Mouse (Mus musculus) kidney, postnatal 0 days (tissue): Measurements from ENCODE around the gene Htr2b. TPM values are rescaled to one million over a fixed set of nuclear protein-coding genes. Genes with fewer than 3 reads are reported as not detected.
A peak's percentile ranks its signal among the peaks of the same experiment; 100 is the strongest.

Source experiments
- ATAC-seq: fragments of 200-750 bp; cut with Nextera tagmentation; replicated peaks from 2 replicates; pipeline ENCODE4 v1.8.0; 2017; ENCODE audit warnings: low read depth, moderate number of reproducible peaks, moderate TSS enrichment, moderate library complexity; ENCODE audit not compliant: low FRiP score
- DNase-seq: peaks from one replicate; pipeline ENCODE4 v3.0.0-alpha.2; 2016; ENCODE audit warnings: low spot score
- H3K27ac ChIP-seq: fragments of 300-500 bp; sonication (generic); 2 replicates; pipeline ENCODE4 v1.5.1; 2014; ENCODE audit warnings: mild to moderate bottlenecking
- H3K27me3 ChIP-seq: fragments of 300-500 bp; sonication (generic); 2 replicates; pipeline ENCODE4 v1.6.1; 2014; ENCODE audit warnings: low read length, mixed read lengths; ENCODE audit not compliant: insufficient read depth
- H3K36me3 ChIP-seq: fragments of 300-500 bp; sonication (generic); 2 replicates; pipeline ENCODE4 v1.6.1; 2014; ENCODE audit warnings: low read length, mixed read lengths; ENCODE audit not compliant: insufficient read depth
- H3K4me1 ChIP-seq: fragments of 300-500 bp; sonication (generic); replicated peaks from 2 replicates; pipeline ENCODE4 v1.6.1; 2014; ENCODE audit warnings: antibody characterized with exemption, low read length, mixed read lengths; ENCODE audit not compliant: insufficient read depth
- H3K4me2 ChIP-seq: fragments of 300-500 bp; sonication (generic); 2 replicates; pipeline ENCODE4 v1.6.1; 2014; ENCODE audit warnings: mild to moderate bottlenecking, low read length, moderate library complexity, mixed read lengths
- H3K4me3 ChIP-seq: fragments of 300-500 bp; sonication (generic); replicated peaks from 2 replicates; pipeline ENCODE4 v1.5.1; 2014; ENCODE audit warnings: low read depth, low read length
- H3K9ac ChIP-seq: fragments of 300-500 bp; sonication (generic); 2 replicates; pipeline ENCODE4 v1.6.1; 2014; ENCODE audit warnings: low read depth, low read length
- H3K9me3 ChIP-seq: fragments of 300-500 bp; sonication (generic); replicated peaks from 2 replicates; pipeline ENCODE4 v1.6.1; 2016; ENCODE audit warnings: low read length, inconsistent platforms, mixed read lengths
- CTCF ChIP-seq: IDR thresholded peaks from 2 replicates; pipeline ENCODE4 v1.5.1; 2016; ENCODE audit warnings: antibody characterized with exemption, low read depth, mild to moderate bottlenecking, moderate library complexity
- WGBS: fragments of 180-500 bp; shearing (Covaris S2); extraction: QIAGEN DNeasy Blood & Tissue Kit; methylation state at CpG from one replicate; pipeline ENCODE4 v1.1.7; 2014; 5-methylcytosine and 5-hydroxymethylcytosine counted together
- polyA plus RNA-seq: library from polyadenylated mRNA; unstranded; fragments of >200 nt; fragmentation: Nextera tagmentation; extraction: Ambion mirVana; gene quantifications from 2 replicates; pipeline ENCODE4 v1.2.1, GENCODE M21; 2015

The Htr2b gene
- polyA plus RNA-seq = 3.0 and 3.3 TPM in 2 replicates

DNA sequence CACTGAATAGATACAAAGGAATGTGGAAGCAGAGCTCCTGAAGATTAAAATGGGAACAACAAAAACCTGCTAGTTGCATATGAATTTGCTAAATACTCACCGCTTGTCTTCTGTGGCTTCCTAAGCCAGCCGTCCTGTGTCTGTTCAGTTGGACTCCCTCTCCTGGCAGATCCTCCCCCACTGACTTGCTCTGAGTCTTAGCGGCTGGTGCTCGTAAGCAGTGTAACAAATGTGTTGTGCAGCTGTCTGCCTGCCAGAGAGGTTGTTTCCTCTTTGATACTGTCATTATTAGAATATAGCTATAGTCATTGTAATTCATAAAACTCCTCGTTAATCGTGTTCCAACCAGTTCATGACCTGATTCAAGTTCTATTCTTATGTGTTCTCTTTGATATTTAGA, at the start of gene Htr2b:
Htr2b (minus strand) TSS at position 192 of the 400 bp plus-strand sequence.
- H3K27ac ChIP-seq = no peak within 1 kb of the TSS

DNA sequence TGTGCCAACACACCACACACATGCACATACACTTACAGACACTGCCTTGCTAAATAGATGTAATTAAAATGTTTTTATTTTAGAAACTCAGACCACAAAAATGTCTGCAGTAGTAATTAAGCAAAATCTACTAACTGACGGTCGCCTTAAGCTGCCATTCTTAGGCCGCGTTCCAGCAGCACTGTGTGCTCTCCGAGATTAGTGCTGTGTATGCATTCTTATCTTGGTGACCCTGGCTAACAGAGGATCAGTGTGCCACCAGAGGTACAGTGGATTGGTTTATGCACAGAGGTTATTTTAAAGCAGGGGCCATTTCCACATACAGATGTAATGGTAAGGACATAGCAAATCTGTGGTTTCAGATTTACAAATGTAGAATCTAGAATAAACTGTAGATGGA, 49.3 kb upstream of the Htr2b start:
- Histone ChIP-seq H3K4me3 (no peak overlapping the region), H3K9ac (no peak overlapping the region), H3K4me1 (no peaks in the 10 kb centered on the region), H3K27ac (no peak overlapping the region), H3K4me2 (no peak overlapping the region), H3K27me3 (no peaks in the 10 kb centered on the region), H3K36me3 (peaks cover 51% of the 10 kb centered on the region; the same call in 1 of the 2 replicates), H3K9me3 (no peaks in the 10 kb centered on the region)
- ATAC-seq (no peak), DNase-seq (no peak)
- 90% methylated on average over 5 of the region's 5 CpGs for WGBS
- no peak for TF ChIP-seq CTCF

More for the DNA sequence above, at the start of gene Htr2b:
- H3K36me3 ChIP-seq = 0 out of 2 replicates have a peak, but pooled peaks cover 5% of the 10 kb centered on the region
- no peaks in the 10 kb centered on the region for H3K4me1 ChIP-seq
- no peaks in the 10 kb centered on the region for H3K9me3 ChIP-seq
- DNase-seq (peak; percentile 93), ATAC-seq (peak; percentile 82)
- no peak within 1 kb of the TSS for H3K9ac ChIP-seq
- no peak within 1 kb of the TSS for H3K4me2 ChIP-seq
- peak; percentile 40; the same call in 1 of the 2 replicates for TF ChIP-seq CTCF
- no peaks in the 10 kb centered on the region for H3K27me3 ChIP-seq
- H3K4me3 ChIP-seq = no peak within 1 kb of the TSS
- WGBS = 19% methylated on average over 6 of the region's 6 CpGs

DNA sequence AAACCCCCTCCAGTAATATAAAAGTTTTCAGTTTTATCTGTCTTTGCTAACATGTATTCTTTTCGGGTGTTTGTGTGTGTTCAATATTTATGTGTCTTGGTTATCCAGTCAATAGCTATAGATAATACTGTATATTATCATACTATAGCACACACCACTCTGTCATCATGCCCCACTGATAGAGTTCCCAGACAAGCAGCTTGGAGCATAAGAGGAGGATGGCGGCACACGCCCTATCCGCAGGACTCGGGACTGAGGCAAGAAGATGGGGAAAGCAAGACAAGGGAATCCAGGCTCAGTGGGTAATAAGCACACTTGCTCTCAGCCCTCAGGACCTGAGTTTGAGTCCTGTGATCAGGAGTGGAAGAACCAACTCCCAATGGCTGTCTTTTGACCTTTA, 48.7 kb upstream of the Htr2b start:
- Histone ChIP-seq H3K27ac (no peak overlapping the region), H3K4me2 (no peak overlapping the region), H3K4me1 (peaks cover 2% of the 10 kb centered on the region; the same call in 1 of the 2 replicates), H3K36me3 (peaks cover 47% of the 10 kb centered on the region; the same call in 1 of the 2 replicates), H3K4me3 (no peak overlapping the region), H3K9ac (no peak overlapping the region), H3K9me3 (no peaks in the 10 kb centered on the region), H3K27me3 (no peaks in the 10 kb centered on the region)
- DNase-seq (no peak), ATAC-seq (no peak)
- TF ChIP-seq CTCF = no peak
- 98% methylated on average over 5 of the region's 5 CpGs for WGBS

DNA sequence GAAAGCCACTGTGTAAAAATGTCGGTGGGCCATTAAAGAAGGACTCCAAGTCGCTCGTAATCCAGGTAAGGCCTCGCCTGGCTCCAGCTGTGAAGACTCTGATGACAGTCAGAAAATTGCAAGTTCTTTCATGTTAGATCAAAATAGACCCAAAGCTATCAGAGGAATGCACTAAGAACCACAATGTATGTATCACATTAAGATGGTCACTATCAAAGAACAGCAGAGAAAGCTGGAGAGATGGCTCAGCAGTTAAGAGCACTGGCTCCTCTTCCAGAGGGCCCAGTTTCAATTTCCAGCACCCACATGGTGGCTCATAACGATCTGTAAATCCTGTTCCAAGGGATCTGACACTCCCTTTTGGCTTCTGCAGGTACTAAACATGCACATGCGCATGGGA, 48.3 kb upstream of the Htr2b start:
- TF ChIP-seq CTCF = no peak
- H3K27ac ChIP-seq = no peak overlapping the region
- 94% methylated on average over 6 of the region's 6 CpGs for WGBS
- ATAC-seq (no peak), DNase-seq (no peak)
- no peak overlapping the region for H3K4me3 ChIP-seq
- H3K9ac ChIP-seq = no peak overlapping the region
- H3K4me2 ChIP-seq = no peak overlapping the region
- peaks cover 6% of the 10 kb centered on the region; the same call in 1 of the 2 replicates for H3K4me1 ChIP-seq
- H3K27me3 ChIP-seq = no peaks in the 10 kb centered on the region
- H3K36me3 ChIP-seq = peaks cover 47% of the 10 kb centered on the region; the same call in 1 of the 2 replicates
- H3K9me3 ChIP-seq = no peaks in the 10 kb centered on the region

DNA sequence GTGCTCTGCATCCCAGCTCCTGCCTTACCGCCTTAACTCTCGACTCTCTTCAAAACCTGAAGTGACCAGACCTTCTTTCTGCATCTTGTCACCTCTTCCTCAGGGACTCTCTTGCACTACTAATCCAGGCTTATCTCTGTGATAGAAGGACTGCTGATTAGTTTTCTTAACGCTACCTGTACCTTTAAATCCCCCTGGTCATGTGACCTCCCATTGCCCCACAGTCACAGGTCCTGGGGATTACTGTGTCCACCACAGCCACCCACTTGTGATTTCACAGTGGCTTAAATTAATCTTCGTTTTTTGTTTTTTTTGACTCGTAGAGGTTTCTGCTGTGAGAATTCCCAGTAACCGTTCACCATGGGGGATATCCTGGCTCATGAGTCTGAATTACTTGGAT, 44.8 kb upstream of the Htr2b start:
- no peak overlapping the region for H3K4me2 ChIP-seq
- no peak overlapping the region for H3K9ac ChIP-seq
- peaks cover 10% of the 10 kb centered on the region; the same call in 1 of the 2 replicates for H3K4me1 ChIP-seq
- H3K27ac ChIP-seq = no peak overlapping the region
- H3K4me3 ChIP-seq = no peak overlapping the region
- peaks cover 21% of the 10 kb centered on the region; the same call in 1 of the 2 replicates for H3K36me3 ChIP-seq
- TF ChIP-seq CTCF = no peak
- no peak for DNase-seq
- 91% methylated on average over 6 of the region's 6 CpGs for WGBS
- H3K27me3 ChIP-seq = no peaks in the 10 kb centered on the region
- no peaks in the 10 kb centered on the region for H3K9me3 ChIP-seq
- ATAC-seq = no peak

DNA sequence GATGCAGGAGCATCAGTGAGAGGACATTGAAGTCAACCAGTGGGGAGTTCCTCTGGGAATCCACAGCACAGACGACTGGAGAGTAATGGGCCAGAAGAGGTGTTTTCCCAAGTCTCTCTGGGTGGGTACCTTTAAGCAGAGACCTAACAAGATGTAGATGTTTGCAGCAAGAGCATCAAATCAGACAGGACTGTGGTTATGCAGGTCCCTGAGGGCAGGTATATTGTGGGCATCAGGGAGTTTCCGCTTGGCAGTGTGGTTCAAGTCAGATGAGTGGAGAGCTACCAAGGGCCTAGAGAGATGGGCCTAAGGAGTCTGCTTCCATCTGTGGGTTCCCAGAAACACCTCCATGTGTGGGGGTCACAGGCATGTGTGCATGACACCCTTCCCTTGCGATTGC, 44.3 kb upstream of the Htr2b start:
- Histone ChIP-seq H3K9me3 (no peaks in the 10 kb centered on the region), H3K27me3 (no peaks in the 10 kb centered on the region), H3K4me2 (no peak overlapping the region), H3K27ac (no peak overlapping the region), H3K4me1 (peaks cover 10% of the 10 kb centered on the region; the same call in 1 of the 2 replicates), H3K36me3 (peaks cover 16% of the 10 kb centered on the region; the same call in 1 of the 2 replicates), H3K9ac (no peak overlapping the region), H3K4me3 (no peak overlapping the region)
- WGBS = 80% methylated on average over 3 of the region's 3 CpGs
- no peak for TF ChIP-seq CTCF
- DNase-seq (no peak), ATAC-seq (no peak)

DNA sequence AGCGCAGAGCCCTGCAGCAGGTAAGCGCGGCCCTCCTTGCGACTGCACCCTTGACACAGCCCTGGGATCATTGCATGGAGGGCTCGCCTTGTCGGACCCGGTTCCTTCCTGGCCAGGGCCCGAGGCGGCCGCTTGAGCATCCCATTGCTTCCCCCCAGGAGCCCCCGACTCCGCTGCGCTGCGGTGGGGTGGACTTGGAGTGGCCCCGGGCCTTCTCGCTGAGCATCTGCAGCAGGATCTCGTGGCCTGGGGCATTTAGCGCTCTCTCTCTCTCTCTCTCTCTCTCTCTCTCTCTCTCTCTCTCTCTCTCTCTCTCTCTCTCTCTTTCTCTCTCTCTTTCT, 43.0 kb upstream of the Htr2b start:
- no peak for TF ChIP-seq CTCF
- ATAC-seq = no peak; the same call in 1 of the 2 replicates

More for the DNA sequence above, 43.0 kb upstream of the Htr2b start:
- WGBS = under 1% methylated on average over 18 of the region's 18 CpGs
- Histone ChIP-seq H3K4me2 (peak overlapping the region; percentile 76), H3K27me3 (no peaks in the 10 kb centered on the region), H3K9ac (peak overlapping the region; percentile 77), H3K36me3 (0 out of 2 replicates have a peak, but pooled peaks cover 4% of the 10 kb centered on the region), H3K4me3 (peak overlapping the region; percentile 85), H3K27ac (no peak overlapping the region), H3K9me3 (no peaks in the 10 kb centered on the region), H3K4me1 (peaks cover 10% of the 10 kb centered on the region; the same call in 1 of the 2 replicates)
- DNase-seq = no peak
